Mouse (Mus musculus) heart, embryonic 16.5 days (tissue): ENCODE results near the gene Glt8d1. TPM values are rescaled to one million over a fixed set of nuclear protein-coding genes. Genes with fewer than 3 reads are reported as not detected.

Experiments used
- ATAC-seq: fragments of 200-750 bp; cut with Nextera tagmentation; replicated peaks from 2 replicates; pipeline ENCODE4 v1.8.0; 2017; ENCODE audit warnings: moderate number of reproducible peaks; ENCODE audit not compliant: insufficient read depth, low FRiP score; ENCODE audit errors: extremely low read depth
- H3K27ac ChIP-seq: fragments of 300-500 bp; sonication (generic); 2 replicates; pipeline ENCODE4 v1.5.1; 2014; ENCODE audit warnings: mild to moderate bottlenecking, low read length, control low read depth, moderate library complexity
- H3K27me3 ChIP-seq: fragments of 300-500 bp; sonication (generic); 2 replicates; pipeline ENCODE4 v1.6.1; 2014; ENCODE audit warnings: low read length, mixed read lengths; ENCODE audit not compliant: control insufficient read depth, insufficient read depth
- H3K36me3 ChIP-seq: fragments of 300-500 bp; sonication (generic); 2 replicates; pipeline ENCODE4 v1.6.1; 2014; ENCODE audit not compliant: control insufficient read depth, insufficient read depth
- H3K4me1 ChIP-seq: fragments of 300-500 bp; sonication (generic); 2 replicates; pipeline ENCODE4 v1.6.1; 2014; ENCODE audit warnings: low read length, mixed read lengths; ENCODE audit not compliant: control insufficient read depth, insufficient read depth
- H3K4me2 ChIP-seq: fragments of 300-500 bp; sonication (generic); 2 replicates; pipeline ENCODE4 v1.6.1; 2014; ENCODE audit warnings: low read depth, mild to moderate bottlenecking, control low read depth, low read length
- H3K4me3 ChIP-seq: fragments of 300-500 bp; sonication (generic); 2 replicates; pipeline ENCODE4 v1.5.1; 2014; ENCODE audit warnings: mild to moderate bottlenecking, control low read depth, low read length
- H3K9ac ChIP-seq: fragments of 300-500 bp; sonication (generic); 2 replicates; pipeline ENCODE4 v1.6.1; 2014; ENCODE audit warnings: low read length, control low read depth
- H3K9me3 ChIP-seq: fragments of 300-500 bp; sonication (generic); replicated peaks from 2 replicates; pipeline ENCODE4 v1.6.1; 2016; ENCODE audit warnings: low read length; ENCODE audit not compliant: control insufficient read depth
- WGBS: fragments of 180-500 bp; shearing (Covaris S2); extraction: QIAGEN DNeasy Blood & Tissue Kit; methylation state at CpG from one replicate; pipeline ENCODE4 v1.1.7; 2014; 5-methylcytosine and 5-hydroxymethylcytosine counted together
- polyA plus RNA-seq: library from polyadenylated mRNA; unstranded; fragments of >200 nt; fragmentation: Nextera tagmentation; extraction: Ambion mirVana; gene quantifications from 2 replicates; pipeline ENCODE4 v1.2.1, GENCODE M21; 2015

Gene Glt8d1
- polyA plus RNA-seq, 1 experiment from 2014 or later = 45.2 TPM

- Histone ChIP-seq H3K4me1 (peaks cover under 1% of the 10 kb centered on the region; the same call in 1 of the 2 replicates), H3K27me3 (no peaks in the 10 kb centered on the region), H3K4me3 (no peak overlapping the region), H3K27ac (no peak overlapping the region), H3K9ac (no peak overlapping the region), H3K4me2 (no peak overlapping the region), H3K36me3 (peaks cover 45% of the 10 kb centered on the region), H3K9me3 (no peaks in the 10 kb centered on the region)
- WGBS = 86% methylated on average over 3 of the region's 3 CpGs
- no peak for ATAC-seq
These were observed 24.6 kb downstream of the Glt8d1 start for GRCm38 (mm10) chr14:31025785-31026184.

- no peak for ATAC-seq
- Histone ChIP-seq H3K4me1 (no peaks in the 10 kb centered on the region), H3K4me3 (no peak overlapping the region), H3K9ac (no peak overlapping the region), H3K27ac (no peak overlapping the region), H3K9me3 (no peaks in the 10 kb centered on the region), H3K4me2 (no peak overlapping the region), H3K27me3 (no peaks in the 10 kb centered on the region), H3K36me3 (peaks cover 45% of the 10 kb centered on the region)
- WGBS = 92% methylated on average over 5 of the region's 5 CpGs
These were observed 44.1 kb downstream of the Glt8d1 start for GRCm38 (mm10) chr14:31045296-31045695.

GRCm38 (mm10) chr14:31045817-31046216 lies 44.6 kb downstream of the Glt8d1 start:
- no peaks in the 10 kb centered on the region for H3K9me3 ChIP-seq
- no peaks in the 10 kb centered on the region for H3K4me1 ChIP-seq
- H3K4me2 ChIP-seq = no peak overlapping the region
- H3K27me3 ChIP-seq = no peaks in the 10 kb centered on the region
- no peak overlapping the region for H3K9ac ChIP-seq
- H3K36me3 ChIP-seq = peaks cover 50% of the 10 kb centered on the region
- no peak overlapping the region for H3K4me3 ChIP-seq
- H3K27ac ChIP-seq = no peak overlapping the region
- 86% methylated on average over 1 of the region's 1 CpGs for WGBS
- no peak for ATAC-seq

Other genes with a start within 250 kb of the Glt8d1 start
- gene Tmem110, start 175.8 kb upstream of the Glt8d1 start, polyA plus RNA-seq = 13.2 and 15.0 TPM in 2 replicates
- gene Mustn1, start 122.2 kb upstream of the Glt8d1 start, polyA plus RNA-seq = 4.6 and 5.6 TPM in 2 replicates
- 0.38 and 0.41 TPM in 2 replicates for gene Itih4, start 114.9 kb upstream of the Glt8d1 start, polyA plus RNA-seq
- 1.1 and 1.5 TPM in 2 replicates for gene Itih3, start 77.6 kb upstream of the Glt8d1 start, polyA plus RNA-seq
- 0.05 and 0.10 TPM in 2 replicates for gene Itih1, start 58.1 kb upstream of the Glt8d1 start, polyA plus RNA-seq
- 5.6 and 7.2 TPM in 2 replicates for gene Nek4, start 50.0 kb upstream of the Glt8d1 start, polyA plus RNA-seq
- gene Spcs1, start 272 bp downstream of the Glt8d1 start, polyA plus RNA-seq = 337 and 339 TPM in 2 replicates
- gene Pbrm1, start 17.7 kb downstream of the Glt8d1 start, polyA plus RNA-seq = 97.9 and 98.3 TPM in 2 replicates
- gene Gnl3, start 17.8 kb downstream of the Glt8d1 start, polyA plus RNA-seq = 53.1 and 63.0 TPM in 2 replicates
- gene Smim4, start 127.6 kb downstream of the Glt8d1 start, polyA plus RNA-seq = 90.4 and 95.8 TPM in 2 replicates
- gene Nt5dc2, start 129.7 kb downstream of the Glt8d1 start, polyA plus RNA-seq = 288 and 319 TPM in 2 replicates
- 36.6 and 43.8 TPM in 2 replicates for gene Stab1, start 167.2 kb downstream of the Glt8d1 start, polyA plus RNA-seq
- gene Tnnc1, start 206.9 kb downstream of the Glt8d1 start, polyA plus RNA-seq = 4,861 and 5,105 TPM in 2 replicates
- gene Nisch, start 215.5 kb downstream of the Glt8d1 start, polyA plus RNA-seq = 331 and 376 TPM in 2 replicates
- gene Sema3g, start 216.5 kb downstream of the Glt8d1 start, polyA plus RNA-seq = 0.97 TPM in 2 replicates
- 9.5 TPM in 2 replicates for gene Phf7, start 249.9 kb downstream of the Glt8d1 start, polyA plus RNA-seq